Mouse (Mus musculus) testis, adult 2 months (tissue): ENCODE data around the gene Sgsm3.

Experiments
- CTCF ChIP-seq: fragments of 200-500 bp; IDR thresholded peaks from 2 replicates; pipeline ENCODE4 v1.5.1; 2012; ENCODE audit warnings: low read depth, mild to moderate bottlenecking, inconsistent platforms, low read length, moderate library complexity; ENCODE audit not compliant: control insufficient read depth, insufficient read depth, insufficient replicate concordance
- POLR2A ChIP-seq: fragments of 200-500 bp; IDR thresholded peaks from 2 replicates; pipeline ENCODE4 v1.6.1; 2012; ENCODE audit warnings: low read depth, mild to moderate bottlenecking, inconsistent platforms, low read length, moderate library complexity; ENCODE audit not compliant: control insufficient read depth

DNA sequence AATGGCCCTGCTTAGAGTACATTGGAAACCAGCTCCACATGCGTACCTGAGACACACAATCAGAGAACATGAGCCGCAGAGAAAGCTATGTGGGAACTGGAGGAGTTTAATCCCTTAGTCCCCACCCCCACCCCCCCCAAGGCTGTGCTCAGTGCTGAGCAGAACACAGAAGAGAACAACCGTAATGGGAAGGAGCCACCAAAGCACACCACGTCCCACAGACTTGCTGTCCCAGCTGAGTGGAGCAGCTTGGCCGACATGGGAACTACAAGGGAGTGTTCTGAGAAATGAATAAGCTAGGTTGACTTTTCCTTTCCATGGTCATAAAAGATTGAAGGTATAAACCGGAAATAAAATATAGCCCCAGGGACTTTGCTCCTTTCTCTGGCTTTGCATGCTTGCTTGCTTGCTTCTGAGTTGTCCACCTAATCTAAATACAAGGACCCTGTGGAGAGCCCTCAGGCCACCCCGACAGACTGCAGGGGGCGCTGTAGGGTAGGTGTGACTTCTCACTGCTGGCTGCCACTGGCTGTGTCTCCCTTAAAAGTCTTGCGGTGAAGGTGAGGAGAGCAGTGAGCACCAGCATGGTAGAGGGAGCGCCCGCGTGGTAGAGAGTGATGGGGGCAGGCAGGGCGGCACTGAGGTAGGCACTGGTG, 64.8 kb downstream of the Sgsm3 start:
- TF ChIP-seq POLR2A (no peak), CTCF (peak; percentile 42; the same call in 1 of the 2 replicates)
